8 mouse cellular contexts compared by ENCODE assay signal in genomic region chr14:19974429-19974828, GRCm38 (mm10). TPM values are rescaled to one million over a fixed set of nuclear protein-coding genes. Genes with fewer than 3 reads are reported as not detected.
DNase-seq lines count a peak whose midpoint lies in the region; ATAC-seq lines count a peak whose summit lies in the region.

No protein-coding gene starts in this region.

- H3K4me1 ChIP-seq in heart, embryonic 13.5 days, result peaks cover 41% of the 10 kb centered on the region
- H3K4me1 ChIP-seq in forebrain, embryonic 16.5 days (replicated peaks; ENCODE audit: control insufficient read depth, insufficient read depth, low read length), result peaks cover 50% of the 10 kb centered on the region

- H3K79me2 ChIP-seq in macrophage (ENCODE audit: inconsistent target), result peaks cover 70% of the 10 kb centered on the region

- H3K9ac ChIP-seq in heart, embryonic 13.5 days, result peak overlapping the region; percentile 74; the same call in 1 of the 2 replicates
- peak overlapping the region; percentile 64 for H3K9ac ChIP-seq in forebrain, embryonic 16.5 days (replicated peaks; ENCODE audit: low read depth, low read length)

- no peak for ATAC-seq in heart, embryonic 13.5 days (ENCODE audit: extremely low read depth, insufficient number of reproducible peaks, low FRiP score, low TSS enrichment)
- ATAC-seq in forebrain, embryonic 16.5 days, result no peak

- no peaks in the 10 kb centered on the region for H3K36me3 ChIP-seq in heart, embryonic 13.5 days
- no peaks in the 10 kb centered on the region for H3K36me3 ChIP-seq in forebrain, embryonic 16.5 days (ENCODE audit: control insufficient read depth, insufficient read depth)
- no peaks in the 10 kb centered on the region for H3K36me3 ChIP-seq in macrophage (ENCODE audit: inconsistent target)

- H3K9me3 ChIP-seq in heart, embryonic 13.5 days, result no peaks in the 10 kb centered on the region
- H3K9me3 ChIP-seq in forebrain, embryonic 16.5 days (ENCODE audit: control insufficient read depth, low read length), result no peaks in the 10 kb centered on the region

- intact Hi-C loops in heart, postnatal 36 days (cut with DNase I), result no loop called here

- H3K4me3 ChIP-seq in heart, embryonic 13.5 days, result peak overlapping the region; percentile 42; the same call in 1 of the 2 replicates
- peak overlapping the region; percentile 48 for H3K4me3 ChIP-seq in forebrain, embryonic 16.5 days (replicated peaks; ENCODE audit: low read length)
- H3K4me3 ChIP-seq in macrophage (ENCODE audit: inconsistent target), result peak overlapping the region; percentile 68

- H3K27me3 ChIP-seq in heart, embryonic 13.5 days (replicated peaks), result no peaks in the 10 kb centered on the region
- no peaks in the 10 kb centered on the region for H3K27me3 ChIP-seq in forebrain, embryonic 16.5 days (replicated peaks; ENCODE audit: control insufficient read depth, insufficient read depth, low read length)

- WGBS in heart, embryonic 13.5 days, result 36% methylated on average over 5 of the region's 5 CpGs
- WGBS in forebrain, embryonic 16.5 days, result 30% methylated on average over 5 of the region's 5 CpGs
- 64% methylated on average over 5 of the region's 5 CpGs for WGBS in macrophage (ENCODE audit: missing documents)

- peak overlapping the region; percentile 70 for H3K4me2 ChIP-seq in heart, embryonic 13.5 days
- H3K4me2 ChIP-seq in forebrain, embryonic 16.5 days (ENCODE audit: low read length), result peak overlapping the region; percentile 55

- no peak for DNase-seq in heart, postnatal 36 days
- peak; percentile 18 for DNase-seq in Muller cell, postnatal 12 days (ENCODE audit: inconsistent ontology term)
- no peak for DNase-seq in right cerebral cortex, postnatal 14 days
- DNase-seq in natural killer cell, adult 2 months (ENCODE audit: low spot score in 2 of 2), result no peak
- no peak for DNase-seq in right cerebral cortex, adult 2 months (ENCODE audit: low spot score in 2 of 2)

- no peak overlapping the region for H3K27ac ChIP-seq in heart, embryonic 13.5 days (replicated peaks)
- H3K27ac ChIP-seq in forebrain, embryonic 16.5 days (ENCODE audit: low read length), result peak overlapping the region; percentile 89
- peak overlapping the region; percentile 86 for H3K27ac ChIP-seq in macrophage

RNA-seq across cellular contexts. Expression of gene Gng2, which starts 3.0 kb away (rescaled TPM):
- 39.9 and 41.0 TPM in 2 replicates for polyA plus RNA-seq in heart, embryonic 13.5 days (2015; fragmentation: Nextera tagmentation; extraction: Ambion mirVana)
- total RNA-seq in heart, postnatal 36 days (2021), result 10 to 100 TPM in 1 of 2 experiments, 1 to 10 TPM in 1; 8.7 to 13.6 TPM
- polyA plus RNA-seq in forebrain, embryonic 16.5 days (2015; fragmentation: Nextera tagmentation; extraction: Ambion mirVana), result 491 and 498 TPM in 2 replicates
- total RNA-seq in macrophage (2018; cell fraction: chromatin; rRNA removed), result 10 to 100 TPM in 19 of 26 experiments, 1 to 10 TPM in 7; 4.2 to 66.1 (median 29.6) TPM
- total RNA-seq in macrophage (2018; cell fraction: cytosol; rRNA removed), result 100 to 1,000 TPM; 131 to 281 (median 162) TPM
- total RNA-seq in macrophage (2018; cell fraction: nucleus; rRNA removed), result 100 to 1,000 TPM in 2 of 26 experiments, 10 to 100 TPM in 24; 21.1 to 122 (median 61.1) TPM
- polyA plus RNA-seq in macrophage (2018), result 134 to 216 TPM (median 195 TPM) in 3 replicates
